Mouse (Mus musculus) bone marrow macrophage, adult 2 months (primary cell): ENCODE measurements around the gene Rbms1.

ENCODE experiments used
- CTCF ChIP-seq: IDR thresholded peaks from 2 replicates; pipeline ENCODE4 v1.5.1; 2012; ENCODE audit warnings: low read depth, mild to moderate bottlenecking, low read length, moderate library complexity
- POLR2A ChIP-seq: IDR thresholded peaks from 2 replicates; pipeline ENCODE4 v1.6.1; 2012; ENCODE audit warnings: mild to moderate bottlenecking, low read depth, low read length, borderline replicate concordance

- TF ChIP-seq POLR2A (no peak), CTCF (no peak)
These were observed 40.6 kb downstream of the Rbms1 start for GRCm38 (mm10) chr2:60922351-60922750.
